Mouse (Mus musculus): ENCODE measurements at regions not wholly inside any gene's neighbourhood (a gene's known extent, or its start where the extent isn't known, plus 50 kb on each side); places are given as distances from the start of the nearest gene placed in this dataset.

DNA sequence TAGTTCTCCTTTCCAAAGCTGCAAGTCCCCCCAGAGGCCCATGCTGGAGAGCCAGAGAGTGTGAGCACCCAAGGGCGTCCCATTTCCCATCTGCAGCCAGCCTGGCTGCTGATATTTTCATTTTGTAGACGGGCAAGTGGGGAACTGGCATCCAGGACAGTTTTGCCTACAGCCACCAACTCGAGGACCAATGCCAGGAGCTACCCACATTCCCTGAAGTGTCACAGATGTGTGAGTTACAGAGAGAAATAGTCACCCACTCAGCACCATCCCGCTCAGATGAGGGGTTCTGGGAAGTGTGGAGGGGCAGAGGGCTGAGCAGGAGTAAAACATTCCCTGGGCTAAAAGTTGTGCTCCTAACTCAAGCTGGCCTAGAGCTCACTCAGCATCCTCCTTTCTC, 472.6 kb upstream of the Zmiz1 start:
- no peak for DNase-seq (ENCODE audit: extremely low read depth, insufficient read length, low spot score)

DNA sequence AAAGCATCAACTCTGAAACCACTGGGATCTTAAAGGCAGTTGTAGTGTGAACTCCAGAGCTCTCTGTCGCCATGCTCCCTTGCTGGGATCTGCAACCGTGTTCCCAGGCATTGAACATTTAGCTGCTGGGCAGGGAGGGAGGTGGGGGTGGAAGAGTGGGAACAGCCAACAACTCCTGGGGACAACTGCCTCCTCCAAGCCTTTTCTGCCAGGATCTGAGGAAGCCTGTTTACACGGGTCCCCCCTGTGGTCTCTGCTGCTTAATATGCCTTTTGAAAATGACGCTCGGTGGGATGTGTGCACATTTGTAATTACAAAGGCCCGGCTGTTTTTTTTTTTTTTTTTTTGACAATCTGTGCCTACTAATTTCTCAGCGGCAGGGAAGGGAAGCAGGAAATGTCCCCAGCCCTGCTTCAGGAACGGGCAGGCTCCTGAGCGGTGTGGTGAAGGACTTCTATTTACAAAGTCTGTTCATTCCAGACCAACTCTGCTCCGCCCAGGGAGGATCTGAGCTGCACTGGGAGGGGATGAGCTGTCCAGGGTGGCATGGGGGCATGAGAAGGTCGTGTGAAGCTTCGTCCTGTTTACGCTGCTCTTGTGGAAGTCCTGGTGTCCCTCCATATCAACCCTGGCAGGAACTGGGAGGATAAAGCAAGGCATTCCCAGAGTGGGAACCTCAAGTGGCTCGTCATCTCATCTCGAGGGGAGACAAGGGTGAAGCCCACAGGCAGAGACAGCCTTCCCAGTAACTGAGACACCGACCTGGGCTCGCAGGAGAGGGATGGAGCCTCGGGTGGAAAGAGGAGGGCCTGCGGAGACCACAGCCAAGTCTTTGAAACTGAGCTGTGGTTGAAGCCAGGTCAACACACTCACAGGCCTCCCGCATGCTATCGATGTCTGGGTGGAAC, 465.0 kb upstream of the Zmiz1 start:
- no peak for DNase-seq (ENCODE audit: extremely low read depth, insufficient read length, low spot score)

DNA sequence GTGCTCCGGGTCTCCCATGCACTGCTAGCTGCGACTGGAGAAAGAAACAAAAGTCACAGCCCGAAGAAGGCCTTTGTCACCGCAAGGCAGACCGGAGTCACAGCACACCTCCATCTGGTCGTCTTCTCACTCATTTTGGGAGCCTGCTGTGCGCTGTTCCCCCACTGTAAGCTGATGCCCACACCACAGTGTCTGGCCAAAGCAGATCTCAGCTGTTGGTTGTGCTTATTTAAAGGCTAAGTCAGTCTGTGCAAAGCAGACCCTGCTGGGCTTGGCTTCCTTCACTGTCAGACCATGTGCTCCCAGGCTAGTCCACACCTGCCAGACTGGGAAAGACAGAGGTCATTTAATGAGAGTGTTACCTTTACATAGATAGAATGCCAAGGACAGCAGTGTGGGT, 463.8 kb upstream of the Zmiz1 start:
- DNase-seq (ENCODE audit: extremely low read depth, insufficient read length, low spot score): no peak

DNA sequence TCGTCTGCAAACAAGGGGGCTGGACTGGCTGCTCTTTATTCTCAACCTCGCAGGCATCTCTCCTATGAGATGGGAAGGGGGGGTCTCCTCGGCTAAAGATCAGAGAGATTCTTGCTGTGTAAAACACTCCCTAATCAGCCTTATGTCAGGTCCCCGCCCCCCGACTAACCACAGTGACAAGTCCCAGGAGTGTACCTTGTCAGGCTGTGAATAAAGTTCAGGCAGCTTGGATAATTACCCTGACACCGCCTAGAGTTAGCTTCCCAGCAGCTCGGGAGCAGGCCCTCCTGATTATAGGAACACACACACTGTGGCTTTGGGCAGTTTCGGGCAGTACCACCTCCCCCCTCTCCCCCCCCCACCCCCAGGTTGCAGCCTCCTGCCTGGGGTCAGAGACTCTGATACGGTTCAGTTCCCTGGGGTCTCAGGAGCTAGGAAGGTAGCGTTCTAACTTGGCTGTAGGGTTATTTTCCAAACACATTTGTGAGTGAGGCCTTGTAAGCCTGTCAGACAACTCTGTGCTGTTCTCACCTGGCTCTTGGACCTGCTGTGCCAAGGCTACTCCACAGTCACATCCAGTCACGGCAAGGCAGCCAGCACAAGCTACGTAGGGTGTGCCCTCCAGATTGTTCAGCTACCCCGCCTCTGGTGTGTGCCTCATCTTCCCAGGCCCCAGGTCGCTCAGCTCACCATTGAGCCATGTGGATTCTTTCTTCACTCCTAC, 461.0 kb upstream of the Zmiz1 start:
- DNase-seq (ENCODE audit: extremely low read depth, insufficient read length, low spot score): no peak

DNA sequence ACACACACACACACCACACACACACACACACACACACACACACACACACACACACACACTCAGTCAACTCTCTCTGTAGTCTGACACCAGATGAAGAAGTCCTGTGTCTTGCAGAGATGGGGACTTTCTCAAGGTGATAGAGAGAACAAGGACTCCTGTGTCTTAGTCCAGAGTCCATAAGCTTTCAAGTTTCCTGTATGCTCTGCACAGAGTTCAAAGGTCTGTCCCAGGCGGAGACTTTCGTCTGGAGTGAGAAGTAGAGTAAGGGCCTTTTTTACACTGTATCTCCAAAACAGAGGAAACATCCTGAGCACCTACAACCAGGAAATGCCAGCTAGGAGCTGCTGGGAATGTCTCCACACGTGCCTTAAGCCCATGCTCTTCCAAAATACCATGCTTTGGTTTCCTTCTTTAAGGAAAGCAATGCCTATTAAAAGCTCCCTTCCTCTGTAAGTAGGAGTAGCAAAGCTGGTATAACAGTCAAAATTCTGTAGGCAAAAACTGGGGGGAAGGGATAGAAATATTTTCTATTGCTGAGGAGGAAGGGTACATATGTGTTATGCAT, 459.9 kb upstream of the Zmiz1 start:
- no peak for DNase-seq (ENCODE audit: extremely low read depth, insufficient read length, low spot score)

DNA sequence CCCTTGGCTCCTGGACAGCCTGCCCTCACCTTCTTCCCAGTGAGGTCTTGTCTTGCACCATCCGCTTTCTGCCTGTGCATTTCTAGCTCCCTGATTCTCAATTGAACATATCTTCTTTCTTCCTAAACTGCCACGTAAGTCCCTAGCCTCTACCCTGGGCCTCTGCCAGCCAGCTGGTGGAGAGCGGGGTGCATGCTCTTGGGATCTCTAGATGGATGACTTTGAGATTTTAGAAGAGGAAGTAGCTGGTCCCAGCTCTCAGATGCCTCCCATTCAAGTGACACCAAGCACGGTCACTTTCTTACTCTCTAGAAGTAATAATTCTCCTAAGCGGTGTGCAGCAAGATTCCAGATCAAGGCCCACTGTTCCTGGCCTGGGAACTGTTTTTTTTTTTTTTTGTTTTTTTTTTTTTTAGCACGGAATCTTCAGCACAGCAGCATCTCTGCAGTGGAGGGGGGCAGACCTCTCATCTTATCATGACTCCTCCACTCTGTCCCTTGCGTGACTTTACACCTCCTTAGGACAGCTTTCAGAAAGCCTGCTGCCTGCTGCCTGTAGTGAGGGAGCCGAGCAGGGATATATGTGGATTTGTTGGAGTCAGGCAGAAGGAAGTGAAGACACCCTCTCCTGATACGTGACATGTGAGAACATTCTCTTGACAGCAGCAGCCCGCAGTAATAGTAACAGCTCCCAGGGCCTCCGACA, 453.6 kb upstream of the Zmiz1 start:
- no peak for DNase-seq (ENCODE audit: extremely low read depth, insufficient read length, low spot score)

DNA sequence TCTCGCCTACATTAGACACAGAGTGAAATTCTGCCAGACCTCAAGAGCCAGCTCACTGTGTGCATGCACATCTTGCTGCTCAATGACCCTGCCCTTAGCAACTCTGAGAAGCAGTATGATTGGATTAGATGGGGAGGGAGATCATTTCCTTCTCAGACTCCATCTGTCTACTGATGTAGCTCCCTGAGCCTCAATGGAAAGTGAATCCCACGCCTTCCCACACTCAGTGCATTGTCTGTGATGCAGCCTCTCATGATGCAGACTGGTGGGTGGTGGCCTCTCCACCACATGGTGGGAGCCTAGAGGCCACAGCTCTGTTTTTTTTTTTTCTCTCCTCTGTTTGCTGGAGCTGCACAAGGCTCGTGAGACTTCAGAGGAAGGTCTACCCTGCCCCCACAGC, 447.1 kb upstream of the Zmiz1 start:
- no peak for DNase-seq (ENCODE audit: extremely low read depth, insufficient read length, low spot score)

DNA sequence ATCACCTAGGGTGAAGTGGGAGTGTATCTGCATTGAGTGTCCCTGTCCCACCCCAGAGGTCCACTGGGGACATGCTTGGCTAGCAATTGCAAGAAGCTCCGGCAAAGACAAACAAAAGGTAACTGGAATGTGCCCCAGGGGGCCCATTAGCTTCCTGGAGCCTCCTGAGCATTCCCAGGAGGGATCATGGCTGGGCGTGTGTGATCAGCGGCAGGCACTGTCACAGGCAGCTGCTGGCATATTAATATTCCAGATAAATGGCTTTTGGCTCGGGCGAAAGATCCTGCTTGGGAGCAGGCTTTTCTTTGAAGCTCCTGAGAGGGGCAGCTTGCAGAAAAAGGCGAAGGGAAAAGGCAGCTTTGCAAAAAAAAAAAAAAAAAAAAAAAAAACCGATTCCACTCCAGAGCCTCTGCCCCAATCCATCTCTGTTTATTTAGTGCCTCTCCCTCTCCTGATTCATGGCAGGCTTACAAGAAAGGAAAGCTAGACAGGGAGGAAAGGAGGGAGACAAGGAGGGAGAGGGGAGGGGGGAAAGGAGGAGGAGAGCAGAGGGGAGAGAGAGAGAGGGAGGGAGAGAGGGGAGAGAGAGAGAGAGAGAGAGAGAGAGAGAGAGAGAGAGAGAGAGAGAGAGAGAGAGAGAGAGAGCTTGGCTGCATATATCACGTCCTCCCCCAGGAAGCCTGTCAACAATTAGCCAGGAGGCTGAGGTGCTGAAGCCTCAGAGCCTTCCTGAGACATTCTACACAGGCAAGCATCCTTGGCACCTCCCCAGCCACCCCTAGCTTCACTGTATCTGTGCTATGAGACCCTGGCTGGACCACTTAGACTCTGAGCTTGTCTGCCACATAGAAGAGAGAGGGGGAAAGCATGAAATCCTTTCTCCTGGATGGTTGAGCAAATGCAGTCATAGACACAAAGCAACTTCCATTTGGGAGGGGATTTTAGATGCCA, 443.4 kb upstream of the Zmiz1 start:
- DNase-seq (ENCODE audit: extremely low read depth, insufficient read length, low spot score): peak; percentile 19

DNA sequence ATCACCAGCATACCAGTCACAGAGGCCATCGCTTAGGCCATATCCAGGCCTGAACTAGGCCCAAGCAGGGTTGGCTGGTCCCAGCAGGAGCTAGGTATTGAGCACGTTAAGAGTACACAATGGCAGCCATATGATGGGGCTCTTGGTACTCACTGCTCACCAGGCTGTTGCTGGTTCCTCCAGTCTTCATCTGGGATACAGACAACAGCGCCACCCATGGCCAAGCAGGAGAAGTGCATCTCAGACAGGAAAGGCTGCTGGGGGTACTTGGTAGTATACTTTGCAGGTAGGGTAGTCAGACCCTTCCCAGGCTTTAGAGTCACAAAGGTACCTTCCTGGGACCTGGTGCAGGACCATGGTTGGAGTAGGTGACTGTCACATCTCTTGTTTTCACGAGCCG, 441.1 kb upstream of the Zmiz1 start:
- no peak for DNase-seq (ENCODE audit: extremely low read depth, insufficient read length, low spot score)

DNA sequence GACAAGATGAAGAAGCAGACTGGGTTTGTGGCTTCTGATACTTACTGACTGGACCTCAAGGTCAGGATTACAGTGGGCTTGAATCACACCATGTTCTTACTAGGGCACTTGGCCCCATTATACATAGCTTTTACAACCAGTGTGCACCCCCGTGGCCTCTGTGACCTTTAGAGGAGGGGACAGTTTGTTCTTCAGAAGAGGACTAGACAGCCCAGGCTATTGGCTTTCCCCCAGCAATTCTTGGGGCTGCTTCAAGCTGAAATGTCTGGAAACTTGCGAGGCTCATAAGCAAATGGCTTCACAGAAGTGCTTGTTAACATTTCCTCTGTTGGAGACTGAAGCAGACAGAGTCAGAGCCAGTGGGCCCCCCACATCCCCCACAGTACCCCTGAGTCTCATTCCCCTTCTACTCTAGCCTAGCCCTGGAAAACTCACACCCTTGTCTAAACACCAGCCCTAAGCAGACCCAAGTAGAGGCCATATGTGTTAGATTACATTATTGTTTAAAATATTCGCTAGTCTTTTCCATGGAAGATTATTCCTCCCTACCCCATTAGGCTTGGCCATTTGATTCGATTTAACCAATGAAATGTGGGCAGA, 439.6 kb upstream of the Zmiz1 start:
- no peak for DNase-seq (ENCODE audit: extremely low read depth, insufficient read length, low spot score)

DNA sequence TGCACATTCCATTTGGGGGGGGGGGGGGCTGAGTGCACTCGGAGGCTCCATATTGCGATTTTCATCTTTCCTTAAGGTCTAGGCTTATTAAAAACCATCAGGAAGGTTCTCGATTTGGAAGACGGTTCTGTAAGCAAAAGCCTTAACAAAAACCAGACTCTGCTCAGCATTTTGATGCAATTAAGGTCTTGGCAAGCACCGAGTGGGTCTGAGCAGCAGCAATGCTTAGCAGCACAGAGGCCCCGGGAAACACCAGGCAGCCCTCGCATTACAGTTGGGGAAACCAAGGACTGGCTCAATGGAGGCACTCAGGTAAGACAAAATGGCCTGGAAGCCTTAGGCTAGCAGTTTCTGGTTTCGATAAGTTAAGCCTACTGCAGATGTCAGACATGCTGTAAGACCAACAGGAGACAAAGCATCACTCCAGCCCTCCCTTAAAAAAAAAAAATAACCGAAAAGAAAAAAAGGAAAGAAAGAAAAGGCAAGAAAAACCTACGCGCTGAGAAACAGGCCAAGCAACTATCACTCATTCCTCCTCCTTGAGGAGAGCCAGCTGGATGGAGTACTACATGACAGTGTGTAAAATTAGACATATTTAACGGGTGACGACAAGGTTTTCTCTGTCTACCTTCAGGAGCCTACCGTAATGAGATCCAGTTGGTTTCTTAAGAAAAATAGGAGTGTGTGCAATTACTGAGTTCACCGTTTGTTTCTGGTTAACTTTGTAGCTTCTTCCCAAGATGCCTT, 436.3 kb upstream of the Zmiz1 start:
- DNase-seq (ENCODE audit: extremely low read depth, insufficient read length, low spot score): no peak

DNA sequence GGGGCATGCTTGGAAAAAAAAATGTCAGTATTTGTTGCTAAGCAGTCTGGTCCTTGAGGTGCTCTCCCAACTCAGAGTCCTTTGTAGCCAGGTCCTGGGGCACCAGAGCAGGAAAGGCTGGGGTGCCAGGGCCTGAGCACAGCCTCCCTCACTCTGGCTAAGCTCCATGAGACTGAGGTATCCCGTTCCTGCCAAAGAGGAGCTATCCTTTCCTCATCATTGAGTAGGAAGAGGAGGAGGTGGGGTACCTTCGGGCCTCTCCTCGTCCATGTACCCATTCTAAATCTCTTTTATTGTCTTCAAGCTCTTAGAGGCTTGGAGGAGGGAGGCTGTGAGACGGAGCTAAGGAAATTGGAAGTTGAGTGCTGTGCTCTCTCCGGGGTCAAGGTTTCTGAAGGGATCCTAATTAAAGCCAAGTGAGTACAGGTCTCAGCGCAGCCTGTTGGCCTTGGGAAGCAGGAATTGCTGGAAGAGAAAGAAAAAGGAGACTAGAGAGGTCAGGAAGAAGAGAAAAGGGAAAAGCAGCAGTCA, 435.6 kb upstream of the Zmiz1 start:
- no peak for DNase-seq (ENCODE audit: extremely low read depth, insufficient read length, low spot score)

DNA sequence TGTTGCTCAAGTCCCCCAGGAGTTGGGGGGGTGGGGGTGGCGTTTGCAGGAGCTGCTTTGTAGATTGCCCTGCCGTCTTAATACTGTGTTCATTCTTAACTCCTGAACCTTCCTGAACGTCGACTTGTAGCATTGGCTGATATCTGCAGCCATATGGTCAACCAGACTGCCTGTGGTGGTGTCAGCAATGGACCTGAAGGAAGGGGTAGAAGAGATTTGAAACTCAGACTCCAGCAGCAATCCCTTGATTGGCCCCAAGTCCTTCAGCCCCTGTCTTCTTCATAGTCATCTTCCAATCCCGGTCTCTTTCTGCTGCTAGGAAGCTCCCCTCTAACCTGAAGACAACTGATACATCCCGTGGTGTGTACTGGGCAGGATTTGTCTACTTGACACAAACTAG, 433.9 kb upstream of the Zmiz1 start:
- DNase-seq (ENCODE audit: extremely low read depth, insufficient read length, low spot score): no peak

DNA sequence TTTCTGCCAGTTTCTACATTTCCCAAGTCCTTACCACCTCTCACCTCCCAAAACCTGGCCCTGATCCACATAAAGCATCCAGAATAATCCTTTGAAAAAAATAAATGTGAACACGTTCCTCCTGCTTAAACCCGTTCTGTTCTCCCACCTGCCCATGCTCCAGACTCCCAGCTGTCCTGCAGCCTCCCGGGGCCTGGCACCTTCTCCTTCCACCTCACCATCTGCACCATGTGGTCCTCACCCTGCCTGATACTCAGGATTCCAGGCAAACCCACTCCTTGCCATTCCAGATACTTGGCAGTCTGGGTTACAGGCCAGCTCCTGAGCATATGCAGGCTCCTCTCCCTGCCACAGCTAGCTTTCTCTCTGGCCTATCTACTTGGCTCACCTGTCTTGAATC, 431.9 kb upstream of the Zmiz1 start:
- DNase-seq (ENCODE audit: extremely low read depth, insufficient read length, low spot score): no peak

DNA sequence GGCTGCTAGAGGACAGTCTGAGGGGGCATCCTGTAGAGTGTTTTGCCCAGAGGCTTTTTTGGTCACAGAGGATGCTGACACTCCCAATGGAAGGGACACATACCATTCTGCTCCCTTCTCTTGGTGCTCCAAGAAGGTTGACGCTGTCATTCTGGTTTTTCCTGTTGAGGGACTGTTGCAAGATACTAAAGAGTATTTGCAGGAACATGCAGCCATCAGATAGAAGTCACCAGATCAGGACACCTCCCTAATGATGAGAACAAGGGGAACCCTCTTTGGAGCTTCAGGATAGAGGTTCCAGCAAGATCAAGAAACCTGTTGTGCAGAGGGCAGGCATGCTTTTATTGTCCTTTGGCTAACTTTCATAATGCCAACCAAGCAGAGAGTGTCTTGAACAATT, 431.1 kb upstream of the Zmiz1 start:
- DNase-seq (ENCODE audit: extremely low read depth, insufficient read length, low spot score): no peak

DNA sequence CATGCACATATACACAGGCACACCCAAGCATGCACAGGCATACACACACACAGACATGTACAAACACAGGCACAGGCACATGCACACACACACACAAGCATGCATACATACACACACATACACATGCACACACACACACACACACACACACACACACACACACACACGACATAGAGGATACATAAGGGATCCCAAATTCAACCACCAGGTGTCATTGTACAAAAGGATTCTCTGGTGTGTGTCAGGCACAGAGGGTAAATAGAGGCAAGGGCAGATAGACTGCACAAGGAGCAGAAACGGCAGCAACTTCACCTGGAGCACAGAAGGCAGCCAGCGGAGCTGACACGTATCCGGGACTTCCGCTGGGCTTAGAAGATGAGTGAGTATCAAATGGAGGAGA, 428.1 kb upstream of the Zmiz1 start:
- DNase-seq (ENCODE audit: extremely low read depth, insufficient read length, low spot score): no peak

DNA sequence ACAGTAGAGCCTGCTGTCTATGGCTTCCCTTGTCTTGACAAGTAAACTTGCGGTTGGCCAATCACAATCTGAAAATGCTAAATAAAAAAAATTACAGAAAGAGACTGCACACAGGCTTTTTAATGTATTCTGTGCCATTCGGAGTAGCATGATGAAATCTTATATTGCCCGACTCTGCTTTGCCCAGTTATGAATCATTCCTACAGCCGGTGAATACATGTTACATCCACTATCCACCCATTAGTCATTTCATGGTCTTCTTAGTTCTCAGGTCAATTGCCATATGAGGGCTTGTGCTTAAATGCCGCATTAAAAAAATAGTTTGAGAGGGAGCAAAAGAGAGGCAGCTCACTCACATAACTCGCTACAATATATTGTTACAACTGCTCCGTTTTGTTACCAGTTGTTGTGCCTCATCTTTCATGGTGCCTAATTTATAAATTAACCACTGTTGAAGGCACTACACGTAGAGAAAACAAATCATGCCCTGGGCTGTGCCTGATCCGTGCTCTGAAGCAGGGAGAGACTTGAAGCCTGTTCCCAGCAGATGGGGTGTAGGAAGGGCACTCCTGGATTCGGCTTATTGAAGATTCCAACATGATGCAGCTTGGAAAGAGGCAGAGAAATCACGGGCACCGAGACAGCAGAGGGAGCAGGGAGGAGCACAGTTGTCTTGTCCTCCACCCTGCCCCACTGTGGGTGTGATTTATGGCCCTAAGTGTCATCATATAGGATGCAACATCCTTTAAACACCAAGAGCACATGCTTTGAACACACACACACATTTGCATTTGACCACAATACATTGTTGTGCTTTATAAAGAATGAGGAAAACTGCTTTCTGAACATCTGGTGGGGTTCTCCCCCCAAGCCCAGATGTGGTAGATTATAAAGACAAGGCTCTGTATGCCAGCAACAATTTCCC, 427.0 kb upstream of the Zmiz1 start:
- DNase-seq (ENCODE audit: extremely low read depth, insufficient read length, low spot score): no peak

DNA sequence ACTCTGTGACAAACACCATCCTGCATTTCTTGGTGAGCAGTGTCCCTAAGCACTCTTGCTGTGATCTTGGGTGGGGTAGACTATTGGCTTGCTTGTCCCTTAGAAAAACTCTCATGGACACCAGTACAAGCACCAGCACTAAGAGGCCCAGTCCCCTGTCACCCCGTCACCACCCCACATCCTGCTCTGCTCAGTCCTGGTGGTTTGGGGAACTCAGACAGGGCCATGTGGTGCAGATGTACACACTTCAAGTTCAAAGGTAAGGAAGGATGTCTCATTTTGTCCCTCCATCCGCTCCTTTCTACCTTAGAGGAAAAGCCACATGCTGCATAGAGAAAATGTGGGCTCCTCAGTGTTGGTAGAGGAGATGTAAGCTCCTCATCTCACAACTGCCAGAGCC, 426.1 kb upstream of the Zmiz1 start:
- no peak for DNase-seq (ENCODE audit: extremely low read depth, insufficient read length, low spot score)

Measured in 3134 (cell line).